Mouse (Mus musculus): ENCODE measurements at regions not wholly inside any gene's neighbourhood (a gene's known extent, or its start where the extent isn't known, plus 50 kb on each side); places are given as distances from the start of the nearest gene placed in this dataset.
"Not testable (repeated sequence)": the region's sequence is repeated elsewhere in the genome, so short reads cannot be mapped to it uniquely, and the experiment has no call there.

DNA sequence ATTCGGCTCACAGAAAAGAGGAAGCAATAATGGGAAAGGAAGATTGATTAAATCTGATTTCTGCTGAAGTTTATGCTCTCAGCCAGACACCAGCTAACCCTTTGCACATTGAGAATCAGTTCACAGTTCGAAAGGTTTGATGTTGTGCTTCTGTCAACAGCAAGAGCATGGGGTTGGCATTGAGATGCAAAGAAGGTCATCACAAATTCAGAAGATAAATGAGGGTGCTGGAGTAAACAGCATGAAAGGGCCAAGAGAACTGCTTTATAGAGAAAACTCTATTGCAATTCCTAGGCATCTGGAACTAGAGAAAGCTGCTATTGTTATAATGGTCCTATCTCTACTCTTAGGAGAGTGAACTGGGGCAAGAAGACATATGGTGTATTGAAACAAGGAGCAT, 250.8 kb downstream of the Rab38 start:
- no peak for DNase-seq

- DNase-seq, result not testable (repeated sequence)
Observed at GRCm38 (mm10) chr7:88721031-88721430, 291.0 kb downstream of the Rab38 start.

DNA sequence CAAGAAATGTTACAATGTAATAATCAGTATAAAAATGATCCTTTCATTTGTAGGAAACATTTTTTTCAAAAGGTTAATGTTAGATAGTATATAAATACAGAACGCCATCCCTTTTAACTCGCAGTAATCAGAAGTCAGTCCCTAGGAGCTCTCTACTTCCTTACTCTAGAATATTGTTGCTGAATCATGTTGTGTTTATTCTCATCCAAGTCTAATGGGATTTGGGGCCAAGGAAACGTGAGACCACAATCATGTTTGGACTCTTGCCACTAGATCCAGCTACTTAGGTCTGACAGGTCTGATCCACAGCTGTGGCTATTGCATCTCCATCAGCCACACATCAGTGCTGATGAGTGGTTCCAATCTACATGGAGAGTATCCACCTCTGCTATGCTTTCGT, 304.4 kb downstream of the Rab38 start:
- no peak for DNase-seq

GRCm38 (mm10) chr7:88735768-88736167, 305.7 kb downstream of the Rab38 start:
- DNase-seq, result no peak

DNA sequence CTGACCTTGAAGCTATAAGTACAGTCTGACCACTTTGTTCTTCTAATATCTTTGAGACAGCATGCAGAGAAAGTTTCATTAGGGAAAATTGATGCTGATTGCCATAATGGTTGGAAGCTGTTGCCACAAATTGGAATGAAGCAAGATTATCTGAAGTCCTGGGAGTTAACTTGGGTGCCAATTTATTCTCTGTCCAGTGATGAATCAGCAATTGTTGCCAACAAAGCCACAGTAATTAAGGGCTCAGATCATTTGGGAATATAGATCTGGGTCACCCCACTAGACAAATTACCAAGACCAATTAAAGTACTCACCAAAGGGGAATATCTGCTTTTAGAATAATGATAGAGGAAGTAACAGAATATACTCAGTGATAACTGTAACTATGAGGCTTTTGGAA, 347.3 kb downstream of the Rab38 start:
- DNase-seq, result no peak

DNA sequence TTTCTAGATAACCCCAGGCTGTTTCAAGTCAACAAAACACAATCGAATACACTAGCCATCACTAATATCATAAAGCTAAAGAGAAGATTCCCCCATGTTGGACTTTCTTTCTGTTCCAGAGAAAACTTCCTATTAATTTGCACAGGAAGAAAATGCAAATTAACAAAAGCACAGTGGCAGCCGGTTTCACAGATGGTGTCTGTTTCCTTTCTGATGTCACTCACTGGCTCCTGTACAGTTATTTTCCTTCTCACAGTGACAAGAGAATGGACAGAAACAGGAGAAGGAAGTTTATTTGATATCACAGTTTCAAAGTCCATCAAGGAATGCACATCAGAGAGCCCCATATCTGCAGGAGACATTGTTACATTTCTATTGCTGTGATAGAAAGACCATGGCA, 352.8 kb downstream of the Rab38 start:
- peak; percentile 13 for DNase-seq

DNA sequence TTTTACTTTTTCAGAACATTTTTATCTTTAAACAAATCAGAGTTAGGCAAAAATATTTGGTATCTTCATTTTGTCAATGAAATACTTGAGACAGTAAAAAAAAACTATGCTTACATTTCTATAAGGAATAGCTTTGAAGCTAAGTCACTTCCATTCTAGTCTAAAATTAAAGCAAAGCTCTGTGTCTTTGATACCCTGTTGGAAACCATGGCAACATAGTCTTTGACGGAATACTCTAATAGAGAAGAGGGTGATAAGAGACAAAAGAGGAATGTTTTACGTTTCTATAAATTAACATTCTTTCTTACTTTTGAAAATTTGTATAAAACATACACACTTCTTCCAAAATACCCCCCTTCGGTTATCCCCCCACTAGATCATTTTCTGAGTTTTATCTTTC, 378.1 kb downstream of the Rab38 start:
- DNase-seq, result no peak

GRCm38 (mm10) chr7:88810170-88810569, 380.1 kb downstream of the Rab38 start:
- no peak for DNase-seq

DNA sequence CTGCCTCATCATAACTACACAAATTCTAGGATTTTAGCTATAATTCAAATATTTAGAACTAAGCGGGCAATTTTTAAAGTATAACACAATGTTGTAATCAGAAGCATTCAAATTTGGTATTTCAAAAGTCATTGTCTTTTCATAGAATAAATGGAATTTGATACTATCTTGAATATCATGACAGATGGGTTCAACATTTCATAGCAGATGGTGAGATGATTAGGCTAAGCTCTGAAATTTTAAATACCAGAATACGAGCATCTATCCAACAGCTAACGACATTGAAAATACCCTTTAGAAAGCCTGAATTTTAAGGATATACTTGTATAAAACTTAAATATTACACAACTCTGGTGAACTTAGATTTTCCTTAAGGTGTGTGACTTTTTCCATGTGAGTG, 390.1 kb downstream of the Rab38 start:
- DNase-seq, result peak; percentile 47

- no peak for DNase-seq
Observed at GRCm38 (mm10) chr7:88826498-88826897, 396.4 kb downstream of the Rab38 start.

- DNase-seq, result no peak
Observed at GRCm38 (mm10) chr7:88847946-88848524, 418.0 kb downstream of the Rab38 start.

Data from cerebellum, adult 9-10 months (tissue).